Mouse (Mus musculus) brain, embryonic 14.5 days (tissue): ENCODE measurements around the gene Prss43.

Source experiments
- CTCF ChIP-seq: fragments of 200-500 bp; IDR thresholded peaks from 2 replicates; pipeline ENCODE4 v1.5.1; 2012; ENCODE audit warnings: inconsistent platforms, mild to moderate bottlenecking, moderate library complexity, borderline replicate concordance; ENCODE audit not compliant: insufficient read depth, insufficient read length; ENCODE audit errors: extremely low read depth
- POLR2A ChIP-seq: fragments of 200-500 bp; IDR thresholded peaks from 2 replicates; pipeline ENCODE4 v1.6.1; 2012; ENCODE audit warnings: mild to moderate bottlenecking, inconsistent platforms, borderline replicate concordance; ENCODE audit not compliant: poor library complexity, insufficient read depth, insufficient read length, severe bottlenecking; ENCODE audit errors: extremely low read depth

GRCm38 (mm10) chr9:110871030-110871429, 44.5 kb downstream of the Prss43 start:
- TF ChIP-seq CTCF (peak; percentile 72; the same call in 1 of the 2 replicates), POLR2A (no peak)
